Mouse (Mus musculus) spleen, postnatal 4 days (tissue): ENCODE measurements around the gene Anxa3.

Source experiments
- DNase-seq, 2 experiments: peaks; one replicate each; pipeline ENCODE4 v3.0.0; 2022; ENCODE audit warnings: low spot score in 2 of 2

Anxa3 gene

DNA sequence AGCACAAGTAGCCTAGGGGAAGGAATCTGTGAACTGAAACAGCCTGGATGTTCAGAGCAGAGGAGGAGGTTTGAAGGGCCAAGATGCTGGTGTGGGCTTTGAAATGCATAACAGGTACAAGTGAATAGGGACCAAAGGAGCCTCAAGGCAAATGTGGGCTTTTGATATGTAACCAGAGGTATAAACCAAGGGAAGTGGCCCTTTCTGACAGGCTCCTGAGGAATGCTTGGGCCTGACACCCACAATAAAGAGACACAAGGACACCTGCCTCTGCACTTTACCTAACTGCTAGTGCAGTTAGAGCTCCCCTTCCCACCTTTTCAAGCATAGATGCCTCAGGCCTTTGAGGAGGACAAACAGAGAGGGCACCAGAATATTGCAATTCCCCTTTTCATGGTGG lies 54.8 kb downstream of the Anxa3 start:
- DNase-seq = no peak

DNA sequence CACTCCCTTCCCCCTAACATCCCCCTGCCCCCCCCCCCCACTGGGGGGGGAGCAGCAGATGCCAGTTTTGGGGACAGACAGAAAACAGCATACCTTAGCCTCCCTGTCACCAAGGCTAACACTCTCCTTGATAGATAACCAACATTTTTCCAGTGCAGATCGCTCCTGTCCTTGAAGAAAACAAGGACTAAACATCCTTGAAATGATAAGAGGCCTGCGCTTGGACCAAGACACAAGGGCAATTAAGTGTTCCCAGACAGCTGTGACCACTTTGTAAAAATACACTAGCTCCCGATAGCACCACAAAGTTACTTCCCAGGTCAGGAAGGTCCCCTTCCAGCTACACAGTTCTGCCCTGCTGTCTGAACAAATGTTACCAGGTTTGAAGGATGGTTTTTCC lies 55.2 kb downstream of the Anxa3 start:
- no peak for DNase-seq

DNA sequence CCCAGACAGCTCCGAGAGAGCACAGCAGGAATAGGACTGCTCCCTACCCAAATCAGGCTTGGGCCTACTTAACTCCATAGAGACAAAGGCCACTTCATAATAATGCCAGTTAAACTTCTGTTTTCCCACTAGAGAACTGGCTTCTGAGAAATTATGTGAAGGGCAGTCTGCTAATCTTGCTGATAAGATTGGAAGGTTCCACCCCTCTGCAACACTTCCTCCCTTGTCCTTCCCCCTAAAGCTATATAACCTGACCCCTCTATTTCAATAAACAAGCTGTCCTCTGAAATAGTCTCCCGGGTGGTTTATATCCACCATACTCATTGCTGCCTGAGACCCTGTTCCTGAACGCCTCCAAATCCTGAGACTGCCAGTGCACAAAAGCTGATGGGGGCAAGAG lies 56.1 kb downstream of the Anxa3 start:
- DNase-seq = no peak

DNA sequence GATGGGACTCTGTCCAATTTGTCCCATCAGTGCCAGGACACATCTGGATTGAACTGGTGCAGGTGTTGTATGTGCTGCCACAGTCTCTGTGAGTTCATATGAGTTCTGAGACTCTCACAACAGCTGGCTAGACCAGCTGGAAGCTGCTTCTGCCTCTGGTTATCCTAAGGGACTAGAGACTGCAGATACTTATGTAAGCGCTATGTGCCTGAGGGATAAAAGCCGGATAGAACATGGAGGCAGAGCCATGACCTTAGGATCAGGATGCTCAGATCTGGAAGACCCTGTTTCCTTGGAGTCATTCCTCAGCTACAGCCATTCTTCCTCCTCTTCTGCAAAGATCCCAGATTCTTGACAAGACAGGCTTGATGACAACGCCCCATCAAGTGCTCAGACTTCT lies 60.3 kb downstream of the Anxa3 start:
- DNase-seq = no peak

DNA sequence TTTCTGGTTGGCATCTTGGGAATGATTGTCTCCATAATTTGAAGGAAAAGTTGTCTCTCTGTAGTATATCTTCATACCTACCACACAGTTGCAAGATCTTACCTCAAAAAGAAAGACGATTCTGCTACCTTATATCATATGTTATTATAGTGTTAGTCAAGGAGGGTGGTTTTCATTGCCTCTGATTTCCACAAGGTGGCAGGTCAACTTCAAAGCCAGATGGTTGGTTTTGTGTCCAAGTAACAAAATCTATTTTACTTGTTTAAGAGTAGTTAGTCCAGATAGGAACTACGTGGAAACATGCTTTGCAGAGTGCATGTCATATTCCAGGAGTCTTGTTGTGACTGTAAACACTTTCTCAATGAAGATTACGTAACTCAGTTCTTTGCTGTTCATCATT lies 61.2 kb downstream of the Anxa3 start:
- no peak for DNase-seq

DNA sequence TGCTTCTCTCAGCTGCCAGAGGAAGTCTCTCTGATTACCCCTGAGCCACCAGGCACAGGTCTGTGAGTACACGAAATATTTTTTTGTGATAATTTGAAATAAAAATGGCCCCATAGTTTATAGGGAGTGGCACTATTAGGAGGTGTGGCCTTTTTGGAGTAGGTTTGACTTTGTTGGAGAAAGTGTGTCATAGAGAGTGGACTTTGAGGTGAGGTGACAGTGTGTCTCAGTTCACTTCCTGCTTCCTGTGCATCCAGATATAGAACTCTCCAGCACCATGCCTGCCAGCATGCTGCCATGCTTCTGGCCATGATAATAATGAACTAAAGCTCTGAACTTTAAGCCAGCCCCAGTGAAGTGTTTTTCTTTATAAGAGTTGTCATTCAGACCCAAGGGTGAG lies 66.8 kb downstream of the Anxa3 start:
- DNase-seq = no peak

DNA sequence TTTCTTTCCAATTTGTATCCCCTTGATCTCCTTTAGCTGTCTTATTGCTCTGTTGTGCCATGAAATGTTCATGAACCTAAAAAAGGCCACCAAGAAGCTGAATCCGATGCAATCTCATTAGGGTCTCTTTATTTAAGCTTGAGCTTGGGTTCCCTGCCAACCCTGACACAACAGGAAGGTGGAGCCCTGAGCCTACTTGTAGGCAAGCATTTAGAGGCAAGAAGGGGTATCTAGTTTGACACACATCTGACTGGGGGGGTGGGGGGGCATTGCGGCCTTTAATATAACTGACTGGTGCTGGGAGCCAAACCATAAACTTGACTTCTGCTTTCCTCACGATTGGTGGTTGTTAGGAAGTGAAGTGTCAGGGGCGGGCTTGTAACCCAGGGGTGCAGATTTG lies 74.0 kb downstream of the Anxa3 start:
- no peak for DNase-seq

DNA sequence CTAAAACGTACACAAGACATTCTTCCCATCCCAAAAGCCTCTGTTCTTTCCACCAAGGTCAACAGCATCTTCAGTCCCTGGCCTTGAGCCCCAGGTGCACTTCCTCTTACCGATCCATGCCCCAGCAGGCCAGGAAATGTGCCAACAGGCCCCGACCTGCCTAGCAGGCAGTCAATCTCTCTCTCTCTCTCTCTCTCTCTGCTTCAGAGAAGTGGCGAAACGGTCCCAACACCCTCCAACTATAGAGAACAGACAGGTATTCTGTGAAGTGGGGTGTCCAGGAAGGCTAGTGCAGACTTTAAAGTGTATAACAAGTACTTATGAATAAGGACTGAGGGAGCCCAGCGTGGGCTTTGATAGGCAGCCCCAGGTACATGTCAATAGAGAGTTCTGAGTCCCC lies 75.8 kb downstream of the Anxa3 start:
- no peak for DNase-seq

DNA sequence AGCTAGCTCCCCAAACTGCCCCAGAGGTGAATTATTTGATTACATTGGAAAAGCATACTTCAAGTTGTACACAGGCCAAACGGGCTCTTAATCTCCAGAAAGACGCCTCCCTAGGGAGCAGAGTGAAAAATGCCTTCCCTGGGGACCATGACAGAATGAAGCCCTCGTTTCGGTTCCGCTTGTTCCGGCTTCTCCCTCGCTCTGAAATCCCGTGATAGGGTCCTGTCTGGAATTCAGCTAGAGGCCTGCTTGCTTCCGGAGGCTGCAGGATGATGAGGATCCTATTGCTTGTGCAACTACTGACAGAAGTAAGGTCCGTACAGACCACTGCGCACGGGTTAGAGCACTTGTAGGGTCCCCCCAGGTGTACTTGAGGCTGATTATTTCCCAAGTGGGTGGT lies 77.9 kb downstream of the Anxa3 start:
- DNase-seq = no peak

DNA sequence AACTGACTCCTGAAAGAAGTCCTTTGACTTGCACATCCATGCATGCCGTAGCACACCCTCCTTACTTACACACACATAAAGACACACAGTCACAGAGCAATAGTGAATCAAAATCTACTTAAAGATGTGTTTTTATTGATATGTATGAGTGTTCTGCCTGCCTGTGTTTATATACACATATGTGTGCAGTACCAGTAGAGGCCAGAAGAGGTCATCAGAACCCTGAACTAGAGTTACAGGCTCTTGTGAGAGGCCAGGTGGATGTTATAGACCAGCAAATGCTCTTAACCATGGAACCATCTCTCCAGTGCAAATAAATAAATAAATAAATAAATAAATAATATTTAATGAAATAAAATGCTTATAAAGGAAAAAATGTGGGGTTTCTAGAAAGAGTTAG lies 85.0 kb downstream of the Anxa3 start:
- peak; percentile 71 to 83 for DNase-seq

DNA sequence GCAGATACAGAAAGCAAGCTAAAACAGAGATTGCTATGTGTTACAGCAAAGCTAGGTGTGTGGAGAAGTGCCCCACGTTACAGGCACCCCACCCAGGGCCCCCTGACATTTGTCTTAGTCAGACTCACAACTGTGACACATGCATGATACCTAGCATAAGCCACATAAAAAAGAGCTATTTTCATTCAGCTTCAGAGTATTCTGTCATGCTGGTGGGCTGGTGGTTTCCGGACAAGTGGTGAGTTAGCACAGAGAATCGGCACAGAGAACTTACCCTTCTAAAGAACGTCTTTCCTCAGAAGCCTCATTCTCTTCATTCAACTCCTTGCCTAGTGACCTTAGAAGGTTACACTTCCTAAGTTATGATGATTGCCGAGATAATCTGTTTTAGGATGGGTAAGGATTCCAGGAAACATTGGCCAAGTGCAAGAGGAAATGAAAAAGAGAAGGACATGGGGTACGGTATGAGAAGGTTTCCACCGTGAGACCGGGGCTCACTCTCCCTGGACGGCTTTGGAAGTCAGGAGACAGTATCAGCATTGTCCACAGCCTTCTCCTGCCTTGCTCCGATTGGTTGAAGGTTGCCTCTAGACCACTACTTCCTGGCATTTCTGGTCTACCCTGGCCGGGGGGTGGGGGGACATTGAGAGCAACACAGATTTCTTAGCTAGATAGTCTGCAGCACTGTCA lies 85.9 kb downstream of the Anxa3 start:
- no peak for DNase-seq

DNA sequence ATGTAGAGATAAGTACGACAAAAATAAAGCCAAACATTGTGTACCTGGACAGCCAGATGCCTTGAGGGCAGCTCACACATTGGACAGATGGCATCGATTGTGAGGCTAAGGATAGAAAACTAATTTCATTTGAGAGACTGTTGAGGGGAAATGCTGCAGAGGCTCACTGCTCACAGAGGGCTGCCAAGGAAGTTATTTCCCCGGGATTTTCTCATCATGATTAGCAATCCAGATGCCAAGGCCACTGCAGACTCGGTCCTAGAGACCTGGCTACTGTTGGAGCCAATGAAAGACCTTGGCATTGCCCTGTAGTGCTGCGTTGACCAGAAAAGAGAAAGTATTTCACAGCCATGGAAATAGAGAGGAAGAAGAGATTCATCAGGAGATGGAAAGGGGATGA lies 87.1 kb downstream of the Anxa3 start:
- no peak for DNase-seq

DNA sequence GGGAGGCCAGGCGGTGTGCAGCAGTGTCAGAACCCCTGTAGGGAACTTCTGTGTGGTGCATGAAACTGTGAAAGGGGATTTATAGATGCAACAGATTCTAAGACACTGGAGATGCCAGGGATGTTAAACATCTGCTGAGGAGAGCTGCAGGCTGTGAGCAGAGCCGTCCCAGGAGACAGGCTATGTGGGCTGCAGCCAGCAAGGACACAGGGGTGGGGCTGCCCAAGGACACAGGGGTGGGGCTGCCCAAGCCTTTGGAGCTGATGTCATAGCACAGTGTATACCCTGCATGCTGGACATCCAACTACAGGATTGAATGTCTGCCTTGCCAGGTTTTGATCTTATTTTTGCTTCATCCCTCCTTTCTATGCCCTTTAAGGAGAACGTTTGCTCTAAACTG lies 88.0 kb downstream of the Anxa3 start:
- DNase-seq = no peak

DNA sequence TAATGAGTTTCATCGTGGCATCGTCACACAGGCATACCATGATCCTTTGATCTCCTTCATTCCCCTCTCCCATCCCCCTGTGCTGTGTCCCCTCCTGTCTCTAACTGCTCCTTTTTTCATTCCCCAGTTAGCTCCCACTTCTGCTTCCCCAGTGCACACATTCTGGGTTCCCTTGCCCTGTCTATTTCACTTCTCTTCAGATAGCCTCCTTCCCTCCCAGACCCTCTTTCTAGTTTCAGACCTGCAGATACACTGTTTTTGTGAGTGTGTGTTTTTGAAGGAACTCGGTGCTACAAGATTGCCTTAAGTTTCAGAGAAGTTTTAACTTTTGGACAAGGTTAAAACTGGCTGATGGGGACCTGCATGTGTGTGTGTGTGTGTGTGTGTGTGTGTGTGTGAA lies 88.5 kb downstream of the Anxa3 start:
- DNase-seq = no peak

DNA sequence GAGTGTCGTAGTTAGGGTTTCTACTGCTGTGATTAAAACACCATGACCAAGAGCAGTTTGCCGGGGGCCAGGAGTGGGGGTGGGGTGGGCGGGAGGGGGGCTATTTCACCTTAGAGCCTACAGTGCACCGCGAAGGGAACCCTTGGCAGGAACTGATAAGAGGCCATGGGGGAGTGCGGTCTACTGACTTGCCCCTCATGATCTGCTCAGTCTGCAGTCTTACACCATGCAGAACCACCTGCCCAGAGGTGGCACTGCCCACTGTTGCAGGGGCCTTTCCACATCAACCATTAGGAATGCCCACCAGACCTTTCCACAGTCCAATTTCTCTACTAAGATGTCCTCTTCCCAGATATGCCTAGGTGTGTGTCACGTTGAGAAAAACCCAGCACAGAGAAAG lies 92.1 kb downstream of the Anxa3 start:
- DNase-seq = no peak

DNA sequence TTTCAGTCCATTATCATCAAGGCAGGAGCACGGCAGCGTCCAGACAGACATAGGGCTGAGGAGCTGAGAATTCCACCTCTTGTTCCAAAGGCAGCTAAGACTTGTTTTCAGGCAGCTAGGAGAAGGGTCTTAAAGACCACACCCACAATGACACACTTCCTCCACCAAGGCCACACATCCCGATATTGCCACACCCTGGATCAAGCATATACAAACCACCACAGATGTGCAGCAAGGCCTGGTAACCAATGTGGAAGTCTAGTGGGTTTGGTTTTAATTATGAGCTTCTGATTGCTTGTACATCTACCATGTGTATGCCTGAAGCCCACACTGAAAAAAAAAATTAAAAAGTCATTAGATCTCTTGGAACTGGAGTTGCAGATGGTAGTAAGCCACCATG lies 95.3 kb downstream of the Anxa3 start:
- no peak for DNase-seq

DNA sequence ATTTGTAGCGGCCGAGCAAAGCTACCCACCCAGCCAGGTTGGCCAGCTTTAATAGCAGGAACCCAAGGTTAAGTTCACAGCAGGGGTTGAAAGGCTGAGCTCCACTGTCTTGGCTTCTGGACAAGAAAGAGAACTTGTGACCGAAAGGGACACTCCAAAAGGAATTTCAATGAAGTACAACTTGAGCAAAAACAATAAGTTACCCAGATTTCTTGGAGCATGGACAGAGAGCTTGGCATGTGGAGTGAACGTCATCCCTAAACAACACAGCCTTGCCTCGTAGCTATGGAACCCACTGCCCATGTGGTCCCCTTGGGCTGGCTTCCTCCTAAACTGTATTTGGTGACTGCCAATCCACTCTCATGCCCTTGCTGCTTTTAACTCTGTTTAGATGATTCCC lies 97.2 kb downstream of the Anxa3 start:
- no peak for DNase-seq
